Mouse (Mus musculus) layer of hippocampus, postnatal 25 days (tissue): ENCODE measurements around the gene Prr12. TPM values are rescaled to one million over a fixed set of nuclear protein-coding genes. Genes with fewer than 3 reads are reported as not detected.
"Not testable (repeated sequence)": the region's sequence is repeated elsewhere in the genome, so short reads cannot be mapped to it uniquely, and the experiment has no call there.

ENCODE experiments used
- DNase-seq, 2 experiments: peaks; one replicate each; pipeline ENCODE4 v3.0.0; 2022; ENCODE audit warnings: mixed read lengths in 2 of 2, low spot score in 1 of 2; ENCODE audit errors: extremely low spot score in 1 of 2
- total RNA-seq, 2 experiments: library from RNA; stranded (reverse); gene quantifications; 2 replicates each; pipeline ENCODE4 v1.2.3; 2021

The Prr12 gene
- total RNA-seq, 2 experiments from 2014 or later: 67.9 to 81.7 TPM

DNA sequence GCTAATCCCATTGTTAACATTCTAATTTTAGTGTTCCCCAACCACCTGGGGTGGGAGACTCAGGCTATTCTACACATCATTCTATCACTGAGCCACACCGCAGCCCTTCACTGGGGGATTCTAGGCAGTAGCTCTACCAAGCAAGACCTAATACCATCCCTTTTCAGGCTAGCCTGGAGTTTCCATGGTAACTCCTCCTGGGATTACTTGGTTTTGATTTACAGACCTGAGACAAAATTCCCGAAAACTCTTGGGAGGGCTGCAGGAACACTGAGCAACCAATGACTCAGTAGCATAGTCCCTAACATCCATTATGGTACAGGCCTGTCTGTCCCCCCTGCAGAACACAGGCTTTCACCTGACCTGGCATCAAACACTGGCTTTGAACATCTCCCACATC is 26.4 kb downstream of the Prr12 start:
- DNase-seq: no peak

DNA sequence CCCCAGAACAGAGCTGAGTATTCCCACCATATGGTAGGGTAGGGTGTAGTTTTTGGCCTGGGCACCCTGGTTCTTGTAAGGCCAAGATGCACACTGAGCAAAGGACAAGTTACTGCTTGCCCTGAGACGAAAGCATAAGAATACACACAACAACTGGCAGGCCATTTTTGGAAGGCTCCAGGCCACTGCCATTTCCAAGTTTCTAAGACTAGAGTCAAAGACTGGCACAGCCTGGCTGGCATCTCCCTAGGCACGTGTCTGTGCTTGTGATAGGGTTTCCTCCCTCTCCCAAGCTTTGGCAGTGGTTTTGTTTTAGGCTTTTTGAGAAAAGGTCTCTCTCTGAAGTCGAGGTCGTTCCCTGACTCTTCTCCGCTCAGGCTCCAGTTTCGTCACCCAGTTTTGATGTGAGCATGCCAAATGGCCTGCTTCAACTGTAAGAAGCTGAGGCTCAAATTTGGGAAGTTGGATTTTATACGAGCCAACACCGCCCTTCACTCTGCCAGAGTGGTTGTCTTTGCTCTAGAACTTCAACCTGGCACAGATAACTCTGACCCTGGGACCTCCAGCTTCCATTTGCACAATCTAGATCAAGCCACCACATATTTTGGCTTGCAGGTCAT is 27.0 kb downstream of the Prr12 start:
- DNase-seq: no peak

DNA sequence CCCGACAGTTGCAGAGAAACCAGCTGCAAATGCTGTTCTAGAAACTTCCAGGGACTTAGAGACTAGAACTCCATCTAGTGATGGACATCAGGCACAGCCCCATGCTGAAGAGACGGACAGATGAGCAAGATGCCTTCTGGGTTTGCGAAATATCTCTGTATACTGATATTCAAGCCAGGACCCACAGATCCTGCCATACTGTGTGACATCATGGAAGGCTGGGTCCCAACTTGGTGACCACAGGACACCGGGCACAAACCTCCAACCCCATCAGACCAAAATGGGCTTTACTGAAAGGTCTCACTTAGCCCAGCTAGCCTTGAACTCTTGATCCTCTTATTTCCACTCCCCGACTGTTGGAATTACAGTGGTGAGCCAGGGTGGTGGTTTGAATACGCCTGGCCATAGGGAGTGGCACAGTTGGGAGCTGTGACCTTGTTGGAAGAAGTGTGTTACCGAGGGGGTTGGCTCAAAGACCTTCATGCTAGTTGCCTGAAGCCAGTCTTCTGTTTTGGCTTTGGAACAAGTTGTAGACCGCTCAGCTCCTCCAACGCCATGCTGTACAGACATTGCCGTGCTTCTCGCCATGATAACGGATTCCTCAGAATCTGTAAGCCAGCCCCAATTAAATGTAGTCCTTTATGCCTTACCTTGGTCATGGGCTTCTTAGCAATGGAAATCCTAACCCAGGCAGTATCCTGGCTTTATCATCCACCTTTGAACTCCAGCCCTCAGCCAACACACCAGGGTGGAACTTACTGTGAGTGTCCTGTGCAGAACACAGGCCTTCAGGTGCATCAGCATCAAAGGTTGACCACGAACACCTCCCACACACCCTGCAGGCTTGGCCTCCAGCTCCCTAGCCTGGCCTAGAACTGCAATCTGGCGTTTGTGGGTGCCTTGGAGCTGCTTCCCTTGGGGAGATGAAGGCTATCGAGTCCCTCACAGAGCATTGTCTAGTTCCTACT is 28.1 kb downstream of the Prr12 start:
- DNase-seq: no peak

DNA sequence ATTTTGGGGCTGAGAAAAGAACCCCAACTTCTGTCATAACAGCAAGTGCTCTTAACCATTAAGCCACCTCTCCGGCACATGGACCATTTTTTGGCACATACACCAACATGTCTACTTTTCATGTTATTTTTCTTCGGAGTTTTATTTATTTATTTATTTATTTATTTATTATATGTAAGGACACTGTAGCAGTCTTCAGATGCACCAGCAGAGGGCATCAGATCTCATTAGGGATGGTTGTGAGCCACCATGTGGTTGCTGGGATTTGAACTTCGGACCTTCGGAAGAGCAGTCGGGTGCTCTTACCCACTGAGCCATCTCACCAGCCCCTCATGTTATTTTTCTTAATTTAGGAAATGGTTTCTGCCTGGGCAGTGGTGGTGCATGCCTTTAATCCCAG is 29.0 kb downstream of the Prr12 start:
- DNase-seq: not testable (repeated sequence)

DNA sequence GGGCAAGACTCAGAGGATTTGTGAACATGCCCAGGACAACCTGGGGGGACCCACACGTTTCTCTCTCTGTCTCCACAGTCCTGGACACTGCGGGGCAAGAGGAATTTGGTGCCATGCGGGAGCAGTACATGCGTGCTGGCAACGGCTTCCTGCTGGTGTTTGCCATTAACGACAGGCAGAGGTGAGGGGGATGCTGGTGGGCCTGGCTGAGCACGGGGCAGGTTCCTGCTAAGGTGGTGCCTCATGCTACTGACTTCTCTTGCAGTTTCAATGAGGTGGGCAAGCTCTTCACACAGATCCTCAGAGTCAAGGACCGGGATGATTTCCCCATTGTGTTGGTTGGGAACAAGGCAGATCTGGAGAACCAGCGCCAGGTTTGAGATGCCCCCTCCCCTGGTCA is 32.5 kb downstream of the Prr12 start:
- DNase-seq: no peak

DNA sequence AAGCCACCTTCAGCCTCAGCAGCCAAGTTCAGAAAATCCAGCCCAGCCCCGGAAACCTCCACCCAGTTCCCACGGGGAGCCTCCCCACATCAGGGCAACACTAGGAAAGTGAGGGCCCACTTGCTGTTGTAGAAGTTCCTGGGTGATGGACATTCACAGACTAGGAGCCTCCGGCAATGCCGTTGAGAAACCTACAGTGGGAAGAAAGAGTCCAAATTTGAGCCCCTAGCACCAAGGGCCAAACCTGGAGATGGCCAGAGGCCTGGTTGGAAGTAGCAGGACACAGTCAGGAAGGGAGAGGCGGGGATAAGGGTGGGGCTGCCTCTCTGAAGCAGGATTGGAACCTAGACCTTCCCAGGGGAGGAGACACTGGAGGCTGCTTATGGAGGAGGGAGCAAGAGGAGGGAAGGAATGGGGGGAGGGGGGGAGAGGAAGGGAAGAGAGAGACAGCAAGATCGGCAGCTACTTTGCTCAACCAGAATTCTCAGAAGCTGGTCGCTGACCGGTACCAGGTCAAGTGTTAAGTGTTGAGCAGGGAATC is 33.6 kb downstream of the Prr12 start:
- DNase-seq: no peak

DNA sequence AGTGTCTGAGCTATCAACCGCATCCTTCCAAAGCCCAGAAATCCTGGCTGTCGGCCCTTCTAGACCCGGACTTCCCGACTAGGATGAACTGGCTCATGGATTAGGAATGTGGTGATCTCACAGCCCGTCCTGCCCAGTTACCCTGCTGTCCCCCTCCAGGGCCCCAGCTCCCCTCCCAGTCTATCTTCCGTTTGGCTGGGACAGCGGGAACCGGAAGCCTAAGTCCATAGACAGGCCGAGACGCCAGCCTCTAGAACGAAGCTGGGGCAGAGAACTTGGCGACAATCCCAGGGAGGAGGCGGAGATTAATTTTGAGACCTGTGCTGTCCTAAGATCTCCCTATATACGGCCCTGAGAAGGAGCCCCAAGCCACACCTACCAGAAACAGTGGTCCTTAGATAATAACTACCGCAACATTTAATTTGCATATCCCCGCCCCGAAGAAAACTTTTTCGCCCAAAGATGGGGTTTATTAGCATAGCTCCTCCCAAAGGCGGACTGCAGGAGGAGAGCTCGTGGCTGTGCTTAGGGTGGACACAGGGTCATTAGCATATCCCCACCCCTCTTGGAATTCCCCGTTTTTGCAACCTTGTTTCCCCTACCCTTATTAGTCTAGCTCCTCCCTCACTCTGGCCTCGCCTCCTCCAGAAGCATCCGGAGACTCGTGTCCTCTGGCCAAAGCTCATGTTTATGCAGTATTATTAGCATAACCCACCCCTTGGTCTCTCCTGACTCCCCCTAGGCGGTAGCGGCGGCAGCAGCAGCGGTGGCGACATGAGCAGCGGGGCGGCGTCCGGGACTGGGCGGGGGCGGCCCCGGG is 35.2 kb downstream of the Prr12 start, which contains the start of gene Rras:
Gene Rras, plus strand, starts transcription at position 720 of the 820 bp plus-strand sequence.
- DNase-seq: peak; percentile 51 to 56

DNA sequence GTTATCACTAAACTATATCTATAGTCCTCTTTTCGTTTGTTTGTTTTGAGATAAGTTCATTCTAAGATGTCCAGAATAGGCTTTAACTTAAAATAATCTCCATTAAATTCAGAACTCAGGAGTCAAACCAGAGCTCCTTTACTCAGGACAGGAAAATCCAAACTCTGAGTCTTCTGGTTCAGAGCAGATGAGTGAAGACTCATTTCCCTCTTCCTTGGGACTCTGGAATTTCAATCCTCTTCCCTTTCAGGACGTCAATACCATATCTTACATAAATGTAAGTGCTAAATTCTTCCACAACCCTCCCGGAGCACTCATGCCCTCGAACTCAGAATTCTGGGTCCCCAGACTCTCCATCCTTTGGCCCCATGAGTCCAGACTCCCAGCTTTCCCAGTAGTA is 35.9 kb downstream of the Prr12 start:
- no peak for DNase-seq

DNA sequence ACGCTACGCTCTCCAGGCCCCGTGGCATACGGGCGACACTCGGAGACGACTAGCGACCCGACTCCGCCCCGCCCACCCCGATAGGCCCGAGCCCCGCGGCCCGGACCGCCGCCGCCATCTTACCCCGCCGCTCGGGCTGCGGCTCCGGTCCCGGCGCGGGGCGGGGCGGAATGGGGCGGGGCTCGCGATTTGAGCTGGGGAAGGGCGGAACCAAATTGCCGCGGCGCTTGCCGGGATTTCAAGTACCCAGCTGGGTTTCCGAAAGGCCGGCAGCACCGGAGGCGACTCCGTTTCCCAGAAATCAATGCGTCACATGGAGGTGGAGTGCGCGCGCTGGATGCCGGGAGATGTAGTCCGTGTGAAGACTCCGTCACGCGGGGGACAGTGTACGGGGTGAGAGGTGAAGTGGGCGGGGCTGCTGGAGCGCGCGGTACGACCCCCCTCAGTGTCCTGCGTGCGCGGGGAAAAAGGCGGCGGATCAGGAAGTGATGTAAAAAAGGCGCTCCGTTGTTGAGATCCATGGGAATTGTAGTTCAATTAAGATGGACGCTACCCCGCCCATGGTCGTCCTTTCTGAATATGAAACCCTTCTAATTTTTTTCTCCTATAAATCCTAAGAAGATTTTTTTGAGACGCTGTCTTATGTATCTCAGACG is 36.6 kb downstream of the Prr12 start, which contains the start of gene Scaf1:
Gene Scaf1, minus strand, starts transcription at position 407 of the 656 bp plus-strand sequence.
- peak; percentile 93 to 95 for DNase-seq

DNA sequence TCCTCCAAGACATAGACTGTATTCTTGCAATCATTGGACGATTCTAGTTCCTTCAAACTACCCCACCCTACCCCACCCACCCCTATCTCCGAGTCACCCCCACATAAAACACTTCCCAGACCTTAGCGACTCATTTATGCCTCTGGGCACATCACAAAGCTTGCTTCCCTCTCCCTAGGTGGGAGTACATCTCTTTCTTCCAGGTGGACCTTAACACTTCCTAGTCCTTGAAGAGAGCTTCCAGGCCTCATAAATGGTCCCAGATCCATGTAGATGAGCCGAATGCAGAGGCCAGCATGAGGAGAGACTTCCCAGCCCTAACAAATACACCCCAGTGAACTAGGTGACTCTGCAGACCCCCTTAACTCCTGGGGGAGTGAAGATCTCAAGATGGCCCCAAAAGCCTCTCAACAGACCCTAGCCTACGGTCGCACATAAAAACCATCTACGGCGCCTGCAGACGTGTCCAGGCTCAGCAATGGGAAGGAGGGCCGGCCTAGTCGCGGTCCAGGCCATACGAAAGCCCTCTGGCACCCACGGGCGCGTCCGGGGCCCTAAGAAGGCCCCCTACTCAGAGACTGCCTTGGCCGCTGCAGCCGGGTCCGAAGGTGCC is 37.2 kb downstream of the Prr12 start:
- DNase-seq: no peak

DNA sequence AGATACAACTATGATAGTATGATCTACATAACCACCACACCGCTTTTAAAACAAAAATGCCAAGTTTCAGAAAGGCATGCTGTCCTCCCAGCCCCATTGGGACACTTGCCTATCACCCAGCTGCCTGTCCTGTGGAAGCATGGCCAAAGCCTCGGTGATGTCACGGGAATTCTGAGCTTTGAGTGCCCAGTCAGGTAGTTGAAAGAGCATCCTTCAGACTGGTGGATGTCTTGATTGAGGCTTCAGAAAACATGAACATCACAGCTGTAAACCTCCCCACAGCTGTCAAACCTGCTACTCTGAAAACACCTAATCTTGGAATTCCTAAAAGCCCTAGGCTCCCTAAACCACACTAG is 38.6 kb downstream of the Prr12 start:
- DNase-seq: no peak

DNA sequence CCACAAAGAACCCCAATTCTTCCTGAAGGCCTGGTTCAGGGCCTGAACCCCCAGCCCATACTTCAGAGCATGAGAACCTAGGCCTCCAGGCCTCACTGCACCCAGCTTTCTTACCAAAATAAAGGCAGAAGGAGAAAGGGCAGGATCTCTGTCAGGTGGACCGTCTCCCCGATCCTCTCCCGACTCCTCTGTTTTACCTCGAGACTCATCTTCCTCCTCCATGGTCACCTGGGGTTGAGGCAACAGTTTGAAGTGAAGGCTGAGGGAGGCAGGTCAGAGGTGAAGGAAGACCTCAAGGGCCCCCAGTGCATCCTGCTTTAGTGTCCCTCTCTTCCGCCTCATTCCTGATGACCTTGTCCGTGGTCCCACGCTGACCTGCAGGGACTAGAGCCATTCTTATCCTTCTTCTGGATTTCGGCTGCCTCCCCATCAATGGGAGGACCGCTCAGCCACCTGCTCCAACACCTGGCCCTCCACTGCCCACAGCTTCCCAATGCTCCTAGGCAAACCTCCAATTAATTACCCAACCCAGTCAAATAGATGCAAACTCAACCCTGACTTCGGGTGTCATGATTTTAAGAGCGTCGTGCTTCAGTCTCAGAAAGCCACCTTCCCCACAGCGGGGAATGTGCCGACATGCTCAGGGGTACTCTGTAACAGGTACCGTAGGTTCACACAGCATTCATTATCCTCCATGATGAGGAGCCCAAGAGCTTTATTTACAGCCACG is 39.1 kb downstream of the Prr12 start:
- DNase-seq: no peak

DNA sequence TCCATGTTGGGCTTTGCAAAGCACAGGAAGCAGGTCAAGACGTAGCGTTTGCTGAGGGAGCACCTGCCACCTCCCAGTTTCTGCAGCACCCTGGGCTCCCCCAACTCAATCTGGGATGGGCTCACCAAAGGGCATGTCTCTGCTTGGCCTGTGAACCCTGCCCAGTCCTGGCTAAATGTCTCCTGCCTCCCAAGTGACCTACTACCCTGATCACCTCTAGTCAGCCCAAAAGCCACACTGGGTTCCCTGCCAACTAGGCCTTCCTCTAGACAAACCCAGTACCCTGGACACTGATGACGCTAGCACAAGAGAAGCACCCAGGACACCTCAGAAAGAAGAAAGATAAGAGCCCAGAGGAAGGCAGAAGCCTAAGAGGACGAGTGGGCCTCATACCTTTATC is 39.9 kb downstream of the Prr12 start:
- DNase-seq: no peak

DNA sequence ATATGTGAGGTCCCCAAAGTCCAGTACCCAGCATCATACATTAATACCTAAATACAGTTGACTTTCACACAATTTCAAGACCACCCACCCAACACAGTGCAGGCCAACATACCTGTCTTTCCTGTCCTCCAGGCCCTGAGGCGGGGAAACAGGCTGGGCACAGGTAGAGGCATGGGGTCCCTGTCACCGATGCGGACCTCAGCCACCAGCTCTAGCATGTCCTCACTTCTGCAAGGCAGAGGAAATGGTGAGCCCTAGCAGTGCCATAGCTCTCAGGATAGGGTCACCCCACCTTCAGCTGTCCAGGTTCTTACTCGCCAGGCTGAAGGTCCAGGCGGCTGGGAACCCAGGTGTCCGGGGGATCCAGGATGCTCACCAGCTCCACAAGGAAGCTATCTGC is 40.7 kb downstream of the Prr12 start:
- DNase-seq: no peak

DNA sequence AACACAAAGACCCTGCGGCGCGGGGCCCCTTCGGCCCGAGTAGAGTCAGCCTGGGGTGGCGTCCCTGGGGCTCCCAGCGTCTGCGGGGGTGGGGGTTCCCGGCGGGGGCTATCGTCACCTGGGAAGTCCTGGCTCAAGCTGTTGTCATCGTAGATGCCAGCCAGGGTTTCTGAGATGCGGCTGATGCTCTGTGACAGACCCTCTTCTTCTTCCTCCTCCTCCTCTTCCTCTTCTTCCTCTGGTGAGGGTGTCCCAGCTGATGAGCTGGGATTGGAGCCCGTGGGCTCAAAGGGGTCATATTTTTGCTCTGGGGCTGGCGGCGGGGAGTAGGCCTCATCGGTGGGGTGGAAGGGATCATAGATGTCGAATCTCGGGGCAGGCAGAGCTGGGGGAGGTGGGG is 44.3 kb downstream of the Prr12 start:
- DNase-seq: no peak

DNA sequence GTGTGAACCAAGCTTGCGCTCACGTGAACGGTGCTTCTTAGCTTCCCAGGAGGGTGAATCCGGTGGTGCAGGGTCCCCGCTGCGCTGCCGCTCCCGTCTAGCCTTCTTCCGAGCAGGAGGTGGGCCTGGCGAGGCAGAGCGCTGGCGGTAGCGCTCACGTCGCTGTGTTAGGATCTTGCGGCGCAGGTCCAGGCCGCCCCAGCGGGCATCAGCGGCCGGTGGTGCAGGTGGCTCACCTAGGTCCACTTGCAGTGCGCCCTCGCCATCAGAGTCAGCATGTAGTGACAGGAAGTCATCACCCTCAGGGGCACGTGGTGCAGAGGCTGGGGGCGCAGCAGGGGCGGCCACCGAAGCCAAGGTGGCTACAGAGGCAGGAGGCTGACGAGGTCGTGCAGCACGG is 44.8 kb downstream of the Prr12 start:
- no peak for DNase-seq

DNA sequence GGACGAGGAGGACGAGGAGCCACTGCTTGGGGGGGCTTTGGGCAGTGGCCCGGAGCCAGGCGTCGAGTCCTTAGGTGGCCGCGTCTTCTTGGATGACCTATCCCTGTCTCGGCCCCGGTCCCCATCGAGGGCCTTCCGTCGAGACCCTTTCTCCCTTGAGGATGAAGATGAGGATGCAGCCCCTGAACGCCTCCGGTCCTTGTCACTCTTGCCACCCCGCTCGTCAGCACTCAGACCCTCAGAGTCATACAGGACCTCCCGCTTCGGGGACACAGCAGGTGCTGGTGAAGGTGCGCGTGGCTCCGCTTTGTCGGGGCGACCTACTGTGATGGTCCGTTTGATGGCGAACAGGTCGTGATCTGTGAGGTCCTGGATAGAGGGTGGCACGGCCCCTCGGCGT is 45.5 kb downstream of the Prr12 start:
- DNase-seq: no peak

DNA sequence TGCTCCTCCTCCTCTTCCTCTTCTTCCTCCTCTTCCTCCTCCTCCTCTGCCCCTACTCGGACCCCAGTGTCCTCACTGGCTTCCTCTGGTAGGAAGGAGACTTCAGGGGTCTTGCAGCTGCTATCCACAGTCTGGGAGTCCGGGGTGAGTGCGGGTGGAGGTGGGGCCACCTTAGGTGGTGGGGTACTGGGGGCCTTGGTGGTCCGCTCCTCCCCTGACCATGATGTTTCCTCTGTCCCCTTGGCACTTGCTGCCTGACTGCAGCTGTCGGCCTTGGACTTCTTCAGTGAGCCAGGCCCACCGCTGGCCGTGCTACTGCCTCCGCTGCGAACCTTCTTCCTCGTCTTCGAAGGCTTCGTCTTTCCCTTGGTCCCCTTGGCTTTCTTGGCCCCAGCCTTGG is 46.2 kb downstream of the Prr12 start:
- no peak for DNase-seq
